Mouse (Mus musculus) CD8-positive naive resting alpha-beta T cell, adult 57 days (primary cell): ENCODE data around the gene Rubcnl. TPM values are rescaled to one million over a fixed set of nuclear protein-coding genes. Genes with fewer than 3 reads are reported as not detected.

Experiments
- total RNA-seq: library from RNA; stranded (reverse); gene quantifications from one replicate; pipeline ENCODE4 v1.2.4, GENCODE M21; 2023

Gene Rubcnl
- total RNA-seq, result 8.6 TPM

DNA sequence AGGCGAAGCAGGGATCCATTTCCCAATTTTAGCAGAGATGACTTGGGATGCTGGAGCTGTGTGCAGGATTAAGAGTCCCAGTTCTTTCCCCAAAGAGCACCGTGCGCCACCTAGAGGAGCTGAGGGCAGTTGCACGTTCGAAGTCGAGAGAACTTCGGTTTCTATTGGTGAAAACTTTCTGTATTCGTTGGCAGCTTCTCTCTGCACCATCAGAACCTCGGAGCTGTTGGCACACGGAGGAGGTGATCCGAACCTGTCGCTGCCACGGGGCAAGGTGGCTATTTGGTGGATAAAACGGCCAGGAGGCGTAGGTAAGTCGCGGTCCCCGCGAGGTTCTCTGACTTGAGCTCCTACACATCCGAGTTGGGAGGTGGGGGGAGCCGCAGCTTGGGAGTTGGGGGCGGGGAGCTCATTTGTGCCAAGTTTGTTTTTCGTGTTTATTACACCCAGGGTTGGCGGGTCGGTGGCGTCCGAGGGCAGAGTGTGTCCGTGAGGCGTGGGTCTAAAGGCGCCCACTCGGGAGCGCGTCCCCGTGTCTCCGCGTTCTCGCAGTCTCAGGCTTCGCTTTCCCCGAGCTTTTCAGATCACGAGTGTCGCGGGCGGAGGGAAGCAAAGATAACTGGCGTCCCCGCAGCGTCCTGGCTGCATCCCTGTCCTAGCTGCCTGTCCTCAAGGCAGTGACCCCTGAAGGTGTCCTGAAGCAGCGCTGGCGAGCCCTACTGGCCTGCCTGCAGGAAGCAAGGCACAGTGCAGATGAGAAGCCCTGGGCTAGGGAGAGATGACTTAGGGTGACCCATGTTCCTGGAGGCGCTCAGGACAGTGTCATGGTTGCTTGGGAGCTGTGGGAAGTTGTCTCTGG lies at the start of gene Rubcnl:
Rubcnl (plus strand) TSS at position 172 of the 859 bp plus-strand sequence.

Other genes starting within 250 kb of the Rubcnl start
- 73.9 TPM for gene Lrch1, start 68.2 kb upstream of the Rubcnl start, total RNA-seq
- not detected for gene Lrrc63, start 114.9 kb downstream of the Rubcnl start, total RNA-seq
- 476 TPM for gene Lcp1, start 115.1 kb downstream of the Rubcnl start, total RNA-seq
- gene Cpb2, start 226.3 kb downstream of the Rubcnl start, total RNA-seq, result not detected